Mouse (Mus musculus) brown adipose tissue, adult 24 weeks (tissue): ENCODE results near the gene Bysl. TPM values are rescaled to one million over a fixed set of nuclear protein-coding genes. Genes with fewer than 3 reads are reported as not detected.
"Not testable (repeated sequence)": the region's sequence is repeated elsewhere in the genome, so short reads cannot be mapped to it uniquely, and the experiment has no call there.

Experiments
- H3K27ac ChIP-seq: fragments of 200-500 bp; replicated peaks from 2 replicates; pipeline ENCODE4 v1.5.1; 2012; ENCODE audit warnings: low read depth, mild to moderate bottlenecking, low read length
- H3K4me1 ChIP-seq: fragments of 200-500 bp; 2 replicates; pipeline ENCODE4 v1.6.1; 2012; ENCODE audit warnings: low read length, mixed read lengths; ENCODE audit not compliant: control insufficient read depth, insufficient read depth, insufficient read length
- H3K4me3 ChIP-seq: fragments of 200-500 bp; 2 replicates; pipeline ENCODE4 v1.5.1; 2012; ENCODE audit warnings: low read depth, mild to moderate bottlenecking, low read length, moderate library complexity; ENCODE audit not compliant: insufficient read depth
- polyA plus RNA-seq: library from polyadenylated mRNA; stranded (reverse); fragments of >200 nt; gene quantifications from 2 replicates; pipeline ENCODE4 v1.2.4, GENCODE M21; 2012; ENCODE audit not compliant: missing spikeins, insufficient read depth, insufficient read length

Bysl gene
- polyA plus RNA-seq, 1 experiment: 8.6 TPM

- H3K4me1 ChIP-seq: peaks cover 3% of the 10 kb centered on the region; the same call in 1 of the 2 replicates
- H3K27ac ChIP-seq: peak overlapping the region; percentile 77
- H3K4me3 ChIP-seq: peak overlapping the region; percentile 99
Observed at GRCm38 (mm10) chr17:47628851-47629676, 17.8 kb upstream of the Bysl start.

GRCm38 (mm10) chr17:47627791-47628190 is 16.5 kb upstream of the Bysl start:
- peaks cover 3% of the 10 kb centered on the region; the same call in 1 of the 2 replicates for H3K4me1 ChIP-seq
- no peak overlapping the region for H3K4me3 ChIP-seq
- H3K27ac ChIP-seq: no peak overlapping the region

- no peak overlapping the region for H3K27ac ChIP-seq
- no peak overlapping the region for H3K4me3 ChIP-seq
- H3K4me1 ChIP-seq: peaks cover 3% of the 10 kb centered on the region; the same call in 1 of the 2 replicates
Observed at GRCm38 (mm10) chr17:47626031-47626430, 14.7 kb upstream of the Bysl start.

GRCm38 (mm10) chr17:47625088-47625487 is 13.8 kb upstream of the Bysl start:
- Histone ChIP-seq H3K4me3 (no peak overlapping the region), H3K4me1 (no peaks in the 10 kb centered on the region), H3K27ac (no peak overlapping the region)

- H3K27ac ChIP-seq, H3K4me1 ChIP-seq, H3K4me3 ChIP-seq: not testable (repeated sequence)
Observed at GRCm38 (mm10) chr17:47624572-47624971, 13.3 kb upstream of the Bysl start.

- Histone ChIP-seq H3K27ac (no peak overlapping the region), H3K4me3 (no peak overlapping the region), H3K4me1 (no peaks in the 10 kb centered on the region)
Observed at GRCm38 (mm10) chr17:47622912-47623554, 11.7 kb upstream of the Bysl start.

GRCm38 (mm10) chr17:47618556-47619311 is 7.4 kb upstream of the Bysl start:
- H3K27ac ChIP-seq: no peak overlapping the region
- no peaks in the 10 kb centered on the region for H3K4me1 ChIP-seq
- H3K4me3 ChIP-seq: no peak overlapping the region

GRCm38 (mm10) chr17:47617605-47618307 is 6.5 kb upstream of the Bysl start:
- Histone ChIP-seq H3K27ac (no peak overlapping the region), H3K4me3 (no peak overlapping the region), H3K4me1 (peaks cover 2% of the 10 kb centered on the region; the same call in 1 of the 2 replicates)

GRCm38 (mm10) chr17:47616652-47617051 is 5.4 kb upstream of the Bysl start:
- no peak overlapping the region for H3K4me3 ChIP-seq
- peaks cover 9% of the 10 kb centered on the region for H3K4me1 ChIP-seq
- no peak overlapping the region for H3K27ac ChIP-seq

GRCm38 (mm10) chr17:47616119-47616518 is 4.8 kb upstream of the Bysl start:
- Histone ChIP-seq H3K4me3 (no peak overlapping the region), H3K4me1 (peaks cover 9% of the 10 kb centered on the region)

GRCm38 (mm10) chr17:47614018-47614417 is 2.7 kb upstream of the Bysl start:
- peaks cover 11% of the 10 kb centered on the region for H3K4me1 ChIP-seq
- H3K4me3 ChIP-seq: no peak overlapping the region
- H3K27ac ChIP-seq: no peak overlapping the region

More at GRCm38 (mm10) chr17:47616119-47616518, 4.8 kb upstream of the Bysl start:
- H3K27ac ChIP-seq: no peak overlapping the region

- Histone ChIP-seq H3K27ac (peak overlapping the region; percentile 87), H3K4me3 (peak overlapping the region; percentile 88), H3K4me1 (peaks cover 11% of the 10 kb centered on the region)
Observed at GRCm38 (mm10) chr17:47611661-47611982, 330 bp upstream of the Bysl start.

GRCm38 (mm10) chr17:47609182-47609581 is 2.1 kb downstream of the Bysl start:
- Histone ChIP-seq H3K4me3 (0 out of 2 replicates have a peak overlapping the region, but pooled peaks have one; percentile 2), H3K4me1 (peaks cover 11% of the 10 kb centered on the region), H3K27ac (no peak overlapping the region)

- Histone ChIP-seq H3K4me3 (no peak overlapping the region), H3K4me1 (peaks cover 3% of the 10 kb centered on the region; the same call in 1 of the 2 replicates)
Observed at GRCm38 (mm10) chr17:47606220-47606619, 5.1 kb downstream of the Bysl start.

GRCm38 (mm10) chr17:47602289-47602688 is 9.0 kb downstream of the Bysl start:
- H3K27ac ChIP-seq: no peak overlapping the region
- peaks cover under 1% of the 10 kb centered on the region; the same call in 1 of the 2 replicates for H3K4me1 ChIP-seq
- no peak overlapping the region for H3K4me3 ChIP-seq

More at GRCm38 (mm10) chr17:47606220-47606619, 5.1 kb downstream of the Bysl start:
- no peak overlapping the region for H3K27ac ChIP-seq
